Mouse (Mus musculus): ENCODE measurements around the gene Usp12.

DNA sequence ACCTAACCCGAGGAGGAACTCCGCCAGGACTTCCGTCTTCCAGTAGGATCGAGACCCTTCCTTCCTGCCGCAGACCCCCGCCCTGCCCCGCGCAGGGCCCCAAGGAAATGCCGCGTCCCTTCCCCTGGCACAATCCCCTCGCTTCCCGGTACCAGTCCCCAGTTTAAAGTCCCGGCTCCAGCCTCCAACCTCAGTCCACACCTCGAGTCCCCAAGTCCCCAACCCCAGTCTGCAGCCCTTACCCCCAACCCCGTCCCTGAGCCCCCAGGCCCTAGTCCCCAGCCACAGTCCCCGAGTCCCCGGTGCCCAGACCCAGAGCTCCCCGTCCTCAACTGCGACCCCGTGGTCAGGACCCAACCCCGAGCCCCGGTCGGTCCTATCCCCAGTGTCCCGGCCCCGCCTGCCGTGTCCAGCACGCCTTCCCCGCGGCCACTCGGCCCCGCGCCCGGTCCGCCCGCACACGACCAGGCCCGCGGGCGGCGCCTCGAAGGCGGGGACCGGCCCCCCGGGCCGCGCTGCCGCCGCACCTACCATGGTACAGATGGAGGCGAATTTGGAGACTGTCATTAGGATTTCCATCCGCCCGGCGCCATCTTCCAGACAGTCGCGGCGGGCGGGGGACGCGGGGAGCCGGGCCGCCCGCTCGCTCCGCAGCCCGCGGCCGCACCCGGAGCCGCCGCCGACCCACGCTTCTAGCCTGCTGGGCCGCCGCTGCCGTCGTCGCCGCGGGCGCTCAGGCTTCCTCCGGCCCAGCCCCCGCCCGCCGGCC is 538 bp downstream of the Usp12 start:
- TF ChIP-seq CTCF (conservative IDR thresholded peaks at IDR 0.05; ENCODE audit: insufficient read depth, insufficient read length, low read depth, low read length): no peak
- TF ChIP-seq POLR2A (IDR thresholded peaks at IDR 0.05; ENCODE audit: low read depth, low read length): no peak

All from kidney, adult 2 months (tissue).